ENCODE assay signal across 16 mouse cellular contexts in the genomic region with DNA sequence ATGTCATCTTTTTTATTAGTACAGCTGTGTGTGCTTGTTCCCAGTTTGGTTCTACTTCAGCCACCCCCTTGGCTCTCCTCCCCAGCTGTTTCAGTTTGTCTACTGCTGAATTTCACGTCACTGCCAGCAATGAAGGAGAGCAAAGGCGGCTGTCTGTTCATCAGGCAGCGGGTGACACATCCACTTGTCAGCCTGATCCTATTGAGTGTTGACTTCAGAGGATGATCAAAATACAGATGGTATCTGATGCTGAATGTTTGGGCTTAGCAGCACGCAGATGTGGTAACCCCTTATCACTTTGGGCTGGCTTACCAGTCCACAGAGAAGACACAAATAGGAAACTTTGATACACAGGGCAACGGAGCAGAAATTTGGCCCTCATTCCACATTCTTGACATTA.
DNase-seq lines count a peak whose midpoint lies in the region; ATAC-seq and TF ChIP-seq lines count a peak whose summit lies in the region.
"Had no signal": no experiment of that assay in that cellular context is flagged by ENCODE, and none has a peak within 500 bp of the region (broad histone marks: within the 10 kb centered on the region; RNA-seq: fewer than 3 reads in every experiment).

No protein-coding gene starts in this region.

- TF ChIP-seq CTCF in G1E (IDR thresholded peaks at IDR 0.05; ENCODE audit: low read depth, low read length), result no peak

- ATAC-seq in G1E (ENCODE audit: extremely low read depth, insufficient number of reproducible peaks, low FRiP score, poor library complexity, severe bottlenecking), result peak; percentile 47
- peak; percentile 44 for ATAC-seq in liver, embryonic 16.5 days (ENCODE audit: low read depth)
- ATAC-seq in forebrain, embryonic 16.5 days, result no peak

- H3K4me3 ChIP-seq in heart, embryonic 10.5 days, result no peak overlapping the region
- peak overlapping the region; percentile 49; the same call in 1 of the 2 replicates for H3K4me3 ChIP-seq in G1E (ENCODE audit: low read depth, low read length)
- peak overlapping the region; percentile 15 for H3K4me3 ChIP-seq in erythroblast, embryonic 14.5 days (replicated peaks)
- no peak overlapping the region for H3K4me3 ChIP-seq in liver, embryonic 16.5 days (ENCODE audit: low read depth, low read length)
- H3K4me3 ChIP-seq in forebrain, embryonic 16.5 days (replicated peaks; ENCODE audit: low read length), result no peak overlapping the region
- H3K4me3 ChIP-seq: forebrain, embryonic 10.5 days; heart, embryonic 15.5 days; hindbrain, embryonic 13.5 days had no signal

- peak overlapping the region; percentile 41 for H3K9ac ChIP-seq in liver, embryonic 16.5 days (ENCODE audit: low read depth, low read length)
- no peak overlapping the region for H3K9ac ChIP-seq in forebrain, embryonic 16.5 days (replicated peaks; ENCODE audit: low read depth, low read length)
- H3K9ac ChIP-seq: heart, embryonic 15.5 days; hindbrain, embryonic 13.5 days had no signal

- H3K4me2 ChIP-seq in liver, embryonic 16.5 days (ENCODE audit: low read depth, low read length), result peak overlapping the region; percentile 38
- H3K4me2 ChIP-seq in forebrain, embryonic 16.5 days (ENCODE audit: low read length), result no peak overlapping the region
- H3K4me2 ChIP-seq: heart, embryonic 15.5 days; hindbrain, embryonic 13.5 days had no signal

- H3K4me1 ChIP-seq in heart, embryonic 10.5 days, result peaks cover 47% of the 10 kb centered on the region
- H3K4me1 ChIP-seq in G1E (ENCODE audit: insufficient read depth, low read depth, low read length), result peaks cover 84% of the 10 kb centered on the region
- H3K4me1 ChIP-seq in erythroblast, embryonic 14.5 days (ENCODE audit: control insufficient read depth), result peaks cover 82% of the 10 kb centered on the region
- peaks cover 51% of the 10 kb centered on the region for H3K4me1 ChIP-seq in liver, embryonic 16.5 days (ENCODE audit: control insufficient read depth, low read depth, low read length)
- no peaks in the 10 kb centered on the region for H3K4me1 ChIP-seq in forebrain, embryonic 16.5 days (replicated peaks; ENCODE audit: control insufficient read depth, insufficient read depth, low read length)

- intact Hi-C loops in heart, postnatal 36 days (cut with DNase I), result no loop called here

- H3K9me3 ChIP-seq in heart, embryonic 10.5 days, result no peaks in the 10 kb centered on the region
- H3K9me3 ChIP-seq in G1E (replicated peaks), result no peaks in the 10 kb centered on the region
- H3K9me3 ChIP-seq in erythroblast, embryonic 14.5 days (ENCODE audit: control insufficient read depth, low read length), result no peaks in the 10 kb centered on the region
- no peaks in the 10 kb centered on the region for H3K9me3 ChIP-seq in liver, embryonic 16.5 days (replicated peaks; ENCODE audit: control insufficient read depth, low read length)
- H3K9me3 ChIP-seq in forebrain, embryonic 16.5 days (ENCODE audit: control insufficient read depth, low read length), result no peaks in the 10 kb centered on the region
- H3K9me3 ChIP-seq: forebrain, embryonic 10.5 days; heart, embryonic 15.5 days; hindbrain, embryonic 13.5 days had no signal

- peak overlapping the region; percentile 23; the same call in 1 of the 2 replicates for H3K27ac ChIP-seq in heart, embryonic 10.5 days
- peak overlapping the region; percentile 90 for H3K27ac ChIP-seq in liver, embryonic 16.5 days (ENCODE audit: low read length)
- H3K27ac ChIP-seq in forebrain, embryonic 16.5 days (ENCODE audit: low read length), result no peak overlapping the region
- H3K27ac ChIP-seq: forebrain, embryonic 10.5 days; heart, embryonic 15.5 days; hindbrain, embryonic 13.5 days had no signal

- no peaks in the 10 kb centered on the region for H3K27me3 ChIP-seq in heart, embryonic 10.5 days (ENCODE audit: insufficient read depth, poor library complexity, severe bottlenecking)
- H3K27me3 ChIP-seq in G1E (ENCODE audit: insufficient read depth, low read length), result no peaks in the 10 kb centered on the region
- H3K27me3 ChIP-seq in erythroblast, embryonic 14.5 days (ENCODE audit: control insufficient read depth), result no peaks in the 10 kb centered on the region
- H3K27me3 ChIP-seq in liver, embryonic 16.5 days (ENCODE audit: control insufficient read depth, insufficient read depth, low read depth, low read length), result no peaks in the 10 kb centered on the region
- H3K27me3 ChIP-seq in forebrain, embryonic 16.5 days (replicated peaks; ENCODE audit: control insufficient read depth, insufficient read depth, low read length), result no peaks in the 10 kb centered on the region
- H3K27me3 ChIP-seq: heart, embryonic 15.5 days; hindbrain, embryonic 13.5 days had no signal

- no peak for DNase-seq in heart, embryonic 10.5 days (ENCODE audit: low spot score)
- DNase-seq in heart, postnatal 36 days, result no peak
- peak; percentile 45 for DNase-seq in G1E (ENCODE audit: low spot score)
- no peak for DNase-seq in urinary bladder, postnatal 14 days (ENCODE audit: low spot score)
- DNase-seq in ovary, postnatal 10 days (ENCODE audit: low spot score), result no peak
- DNase-seq: cerebellum, postnatal 10 days; kidney, adult 11 months; kidney, postnatal 14 days; lung, adult 2 months; retina, postnatal 1 day had no signal

- 61% methylated on average over 5 of the region's 5 CpGs for WGBS in heart, embryonic 10.5 days
- WGBS in liver, embryonic 16.5 days (ENCODE audit: insufficient replicate concordance), result 29% methylated on average over 5 of the region's 5 CpGs
- 82% methylated on average over 5 of the region's 5 CpGs for WGBS in forebrain, embryonic 16.5 days

- no peaks in the 10 kb centered on the region for H3K36me3 ChIP-seq in heart, embryonic 10.5 days
- H3K36me3 ChIP-seq in G1E (replicated peaks), result peaks cover 47% of the 10 kb centered on the region
- peaks cover 36% of the 10 kb centered on the region for H3K36me3 ChIP-seq in erythroblast, embryonic 14.5 days (ENCODE audit: control insufficient read depth)
- no peaks in the 10 kb centered on the region for H3K36me3 ChIP-seq in liver, embryonic 16.5 days (ENCODE audit: control insufficient read depth, insufficient read depth)
- H3K36me3 ChIP-seq in forebrain, embryonic 16.5 days (ENCODE audit: control insufficient read depth, insufficient read depth), result no peaks in the 10 kb centered on the region
- H3K36me3 ChIP-seq: forebrain, embryonic 10.5 days; heart, embryonic 15.5 days; hindbrain, embryonic 13.5 days had no signal

Comparison
In these comparisons a context has a peak if more than half of its experiments do, and no peak if none do; other contexts are left out.
1. H3K4me3 ChIP-seq: peak in G1E (single experiment) and erythroblast, embryonic 14.5 days (single experiment); none in heart, embryonic 10.5 days (single experiment), liver, embryonic 16.5 days (single experiment) and forebrain, embryonic 16.5 days (single experiment).